Mouse (Mus musculus): Measurements from ENCODE around the gene Rbfox3.

DNA sequence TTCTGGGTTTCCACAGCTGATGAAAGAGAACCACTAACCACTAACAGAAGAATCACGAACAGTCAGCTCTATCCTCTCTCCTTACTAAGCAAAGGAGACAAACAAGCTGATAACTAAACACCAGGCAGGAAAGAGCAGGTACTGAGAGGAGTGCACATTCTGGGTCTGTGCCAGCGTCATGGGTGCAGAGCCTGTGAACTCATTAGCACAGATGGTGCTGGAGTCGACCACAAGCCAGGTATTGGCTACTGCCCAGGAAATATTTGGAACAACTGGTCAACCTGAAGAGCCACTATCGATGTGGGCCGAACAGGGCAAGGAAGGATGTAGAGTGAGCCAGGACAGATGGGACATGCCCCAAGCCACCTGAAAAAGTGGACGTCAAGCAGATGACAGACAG lies 50.2 kb downstream of the Rbfox3 start:
- TF ChIP-seq POLR2A (IDR thresholded peaks at IDR 0.05; ENCODE audit: low read depth, low read length): no peak
- no peak for TF ChIP-seq CTCF (IDR thresholded peaks at IDR 0.05; ENCODE audit: extremely low read depth, insufficient read depth, insufficient read length, insufficient replicate concordance)
